Mouse (Mus musculus): Measurements from ENCODE around the gene Tmpo.
A peak's percentile ranks its signal among the peaks of the same experiment; 100 is the strongest.

The Tmpo gene

DNA sequence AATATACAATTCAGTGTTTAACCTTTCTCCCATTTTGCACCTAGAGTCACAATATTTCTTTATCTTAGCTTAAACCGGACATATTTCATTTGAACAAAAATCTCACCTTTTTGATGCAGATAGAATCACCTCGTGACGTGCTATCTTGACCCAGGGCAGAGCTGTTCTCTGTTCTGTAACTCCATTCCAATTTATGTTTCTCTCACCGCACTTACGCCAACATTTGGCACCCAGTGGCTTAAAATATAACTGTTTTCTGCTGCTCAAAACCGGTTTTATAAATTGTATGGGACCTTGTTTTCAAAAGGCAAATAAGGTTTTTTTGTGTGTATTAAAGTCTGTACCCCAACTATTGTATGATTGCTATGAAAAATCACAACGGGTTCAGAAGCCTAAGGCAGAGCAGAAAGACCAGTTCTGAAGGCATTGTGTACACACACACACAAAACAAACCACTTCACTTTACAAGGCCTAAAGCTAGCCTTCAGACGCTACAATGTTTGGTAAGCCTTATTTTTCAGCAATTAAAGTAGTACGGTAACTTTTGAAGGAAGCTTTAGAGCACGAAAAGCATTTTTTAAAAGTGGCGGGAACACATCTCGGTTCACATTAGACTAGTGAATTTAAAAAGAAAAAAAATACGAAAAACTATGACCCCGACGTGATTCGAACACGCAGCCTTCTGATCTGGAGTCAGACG lies at the start of gene Tmpo:
Gene Tmpo (minus strand): TSS at position 555 of the 700 bp plus-strand sequence.
- no peak for DNase-seq

GRCm38 (mm10) chr10:91230400-91230799 lies 49.3 kb upstream of the Tmpo start:
- no peak for DNase-seq

DNA sequence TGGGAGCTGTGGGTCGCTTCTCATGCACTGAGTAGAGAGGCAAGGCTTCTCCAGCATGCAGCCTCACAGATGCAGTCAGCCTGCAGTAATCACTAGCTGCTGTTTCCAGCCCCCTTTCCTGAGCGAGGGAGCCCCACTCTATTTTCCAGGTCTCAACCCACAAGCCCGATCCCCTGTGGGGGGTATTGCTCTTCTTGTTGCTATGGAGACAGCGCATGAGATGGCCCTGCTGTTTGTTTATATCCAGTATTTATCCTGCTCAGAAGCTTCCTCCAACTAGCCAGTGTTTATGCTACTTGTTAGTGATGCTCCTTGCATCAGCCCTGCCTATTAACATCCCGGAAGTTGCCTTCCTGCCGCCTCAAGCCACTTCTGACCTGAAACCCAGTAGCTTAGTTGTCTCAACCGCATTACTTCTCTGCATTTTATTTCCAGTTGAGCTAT lies 48.4 kb upstream of the Tmpo start:
- DNase-seq: no peak

DNA sequence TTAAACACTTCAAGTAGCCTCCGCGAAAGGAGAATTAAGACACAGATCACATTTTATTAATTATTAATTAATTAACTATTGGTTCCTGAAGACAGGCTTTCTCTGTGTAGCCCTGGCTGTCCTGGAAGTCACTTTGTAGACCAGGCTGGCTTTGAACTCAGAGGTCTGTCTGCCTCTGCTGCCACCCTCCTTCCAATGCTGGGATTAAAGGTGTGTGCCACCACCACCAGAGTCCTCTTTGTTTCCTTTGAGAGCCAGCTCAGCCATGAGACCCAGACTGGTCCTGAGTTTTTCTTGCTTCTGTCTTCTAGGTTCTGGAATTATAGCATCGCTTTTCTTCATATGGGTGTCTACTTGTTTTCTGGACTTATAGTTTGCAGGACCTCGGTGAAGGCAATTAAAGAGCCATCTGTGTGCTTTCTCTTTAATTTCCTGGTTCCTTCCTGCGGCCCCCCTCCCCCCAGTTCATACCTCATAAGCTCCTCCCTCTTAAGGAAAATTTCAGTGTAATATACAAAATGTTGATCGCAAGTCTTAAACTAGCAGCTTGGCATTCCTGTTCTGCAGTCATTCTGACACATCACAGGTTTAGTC lies 47.9 kb upstream of the Tmpo start:
- no peak for DNase-seq

DNA sequence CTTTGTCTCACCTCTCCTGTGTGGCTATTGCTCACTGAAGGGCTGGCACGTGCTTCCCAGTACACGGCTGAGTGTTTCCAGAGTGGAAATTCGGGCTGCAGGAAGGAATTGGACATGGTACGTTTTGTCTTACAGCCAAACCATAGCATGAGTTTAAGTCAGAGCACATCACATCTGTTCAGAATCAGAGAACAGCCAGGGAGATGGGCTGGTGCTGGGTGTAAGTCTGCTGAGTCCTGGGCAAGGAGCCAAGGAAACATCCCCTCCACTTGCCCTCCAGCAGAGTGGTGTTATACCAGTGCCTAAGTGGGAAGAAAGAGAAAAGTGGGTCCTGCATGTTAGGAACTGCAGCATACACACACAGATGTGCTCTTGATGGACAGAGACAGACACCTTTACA lies 45.9 kb upstream of the Tmpo start:
- no peak for DNase-seq

GRCm38 (mm10) chr10:91222398-91223236 lies 41.5 kb upstream of the Tmpo start:
- no peak for DNase-seq

GRCm38 (mm10) chr10:91208899-91209667 lies 28.0 kb upstream of the Tmpo start:
- DNase-seq: no peak

DNA sequence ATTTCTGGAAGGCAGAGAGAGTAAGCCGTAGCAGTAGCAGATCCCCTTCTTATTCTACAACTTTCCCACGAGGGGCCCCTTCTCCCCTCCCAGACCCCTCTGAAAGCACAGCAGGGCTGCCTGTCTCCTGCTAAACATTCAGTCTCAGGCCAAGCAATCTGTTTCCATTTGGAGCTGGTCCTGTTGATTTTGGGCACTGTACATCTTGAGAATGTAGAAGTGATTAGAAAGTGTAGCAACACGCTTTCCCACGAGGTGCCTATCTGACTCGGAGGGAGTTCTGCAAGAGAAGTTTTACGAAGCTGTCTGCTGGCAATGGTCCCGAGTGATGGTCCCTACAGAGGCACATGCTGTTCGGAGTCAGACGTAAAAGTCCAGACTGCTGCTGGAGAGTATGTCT lies 27.3 kb upstream of the Tmpo start:
- DNase-seq: no peak

- no peak for DNase-seq
Observed at GRCm38 (mm10) chr10:91207275-91207674, 26.2 kb upstream of the Tmpo start.

GRCm38 (mm10) chr10:91205632-91206031 lies 24.5 kb upstream of the Tmpo start:
- no peak for DNase-seq

- DNase-seq: no peak
Observed at GRCm38 (mm10) chr10:91200581-91200980, 19.5 kb upstream of the Tmpo start.

DNA sequence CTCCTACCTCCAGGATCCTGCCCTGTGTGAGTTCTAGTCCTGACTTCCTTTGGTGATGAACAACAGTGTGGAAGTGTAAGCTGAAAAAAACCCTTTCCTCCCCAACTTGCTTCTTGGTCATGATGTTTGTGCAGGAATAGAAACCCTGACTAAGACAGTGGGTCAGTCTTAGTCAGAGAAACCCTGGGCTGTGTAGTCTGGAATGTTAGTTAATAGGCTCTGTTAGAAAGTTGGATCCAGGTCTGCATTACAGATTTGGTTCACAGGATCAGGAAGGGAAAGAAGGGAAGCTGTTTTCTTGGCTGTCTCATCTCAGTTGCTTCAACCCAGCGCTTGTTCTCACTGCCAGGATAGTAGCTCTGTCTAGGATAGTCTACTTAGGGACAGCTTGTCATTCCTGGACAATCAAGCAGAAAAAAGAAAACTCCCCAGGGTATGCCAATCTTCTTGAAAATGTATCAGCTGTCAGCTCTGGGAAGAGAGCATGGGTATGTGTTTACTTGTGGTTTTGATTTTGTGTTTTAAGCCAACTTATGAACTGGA lies 18.2 kb upstream of the Tmpo start:
- no peak for DNase-seq

DNA sequence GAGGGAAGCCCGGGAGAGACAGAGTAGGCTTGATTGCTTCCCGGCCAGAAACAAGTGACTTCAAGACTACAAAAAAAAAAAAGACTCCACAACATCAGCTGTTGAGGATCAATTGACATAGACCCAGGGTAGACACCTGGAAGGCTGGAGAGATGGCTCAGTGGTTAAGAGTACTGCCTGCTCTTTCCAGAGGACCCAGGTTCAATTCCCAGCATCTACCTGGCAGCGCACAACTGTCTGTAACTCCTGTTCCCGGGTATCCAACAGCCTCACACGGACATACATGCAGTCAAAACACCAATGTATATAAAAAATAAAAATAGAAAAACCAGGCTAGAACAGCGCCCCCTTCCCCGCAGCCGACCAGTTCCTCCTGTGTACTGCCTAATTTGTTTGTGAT lies 16.6 kb upstream of the Tmpo start:
- no peak for DNase-seq

- DNase-seq: no peak
Observed at GRCm38 (mm10) chr10:91196778-91197177, 15.7 kb upstream of the Tmpo start.

DNA sequence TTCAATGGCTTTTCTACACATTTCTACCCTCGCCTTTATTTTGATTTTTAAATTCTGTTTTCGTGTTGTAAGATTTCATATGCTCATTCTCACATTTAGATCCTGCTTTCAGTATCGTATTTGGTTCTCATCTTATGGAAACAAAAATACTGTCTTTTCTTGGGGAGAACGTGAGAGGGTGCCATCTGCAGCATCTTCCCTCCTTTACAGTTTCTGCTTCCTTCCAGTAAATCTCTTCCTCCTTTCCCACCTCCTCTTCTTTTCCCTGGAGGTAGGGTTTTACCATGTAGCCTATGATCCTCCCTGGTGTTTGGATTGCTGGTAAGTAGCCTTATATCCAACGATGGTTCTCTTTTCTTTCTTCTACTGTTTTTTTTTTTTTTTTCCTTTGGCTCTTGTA lies 14.6 kb upstream of the Tmpo start:
- no peak for DNase-seq

DNA sequence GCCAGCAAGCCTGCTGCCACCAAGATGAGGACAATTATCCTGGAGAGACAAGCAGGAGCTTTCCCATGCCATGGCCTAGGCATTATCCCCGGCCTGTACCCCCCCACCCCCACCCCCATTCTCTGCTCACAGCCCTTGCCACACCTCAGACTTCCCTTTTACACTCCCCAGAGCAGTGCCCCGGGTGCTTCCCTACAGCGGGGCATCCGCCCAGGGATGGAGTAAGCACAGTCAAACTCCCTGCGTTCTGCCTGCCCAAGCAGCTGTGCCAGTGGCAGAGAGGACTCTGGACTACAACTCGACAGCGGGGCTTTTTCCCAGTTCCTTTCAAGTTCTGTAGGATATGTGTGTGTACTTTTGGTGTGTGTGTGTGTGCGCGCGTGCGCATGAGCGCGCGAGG lies 14.0 kb upstream of the Tmpo start:
- no peak for DNase-seq

DNA sequence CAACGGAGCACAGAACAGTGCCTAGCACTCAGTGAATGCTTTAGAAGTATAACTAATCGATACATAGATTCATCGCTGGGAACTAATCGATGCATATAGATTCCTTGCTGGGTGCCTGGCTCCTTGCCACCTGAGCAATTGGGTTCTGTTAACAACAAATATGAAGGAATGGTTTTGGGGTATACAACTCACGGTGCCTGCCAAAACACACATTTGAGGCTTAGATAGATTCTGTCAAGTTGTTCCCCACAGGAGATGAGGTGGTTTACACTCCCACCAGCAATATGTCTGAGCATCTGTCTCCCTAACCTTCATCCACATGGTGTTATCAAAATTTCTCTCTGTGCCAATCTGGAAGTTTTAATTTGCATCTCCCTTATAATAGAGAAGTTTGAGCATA lies 10.7 kb upstream of the Tmpo start:
- DNase-seq: no peak

GRCm38 (mm10) chr10:91189476-91189875 lies 8.4 kb upstream of the Tmpo start:
- DNase-seq: no peak

DNA sequence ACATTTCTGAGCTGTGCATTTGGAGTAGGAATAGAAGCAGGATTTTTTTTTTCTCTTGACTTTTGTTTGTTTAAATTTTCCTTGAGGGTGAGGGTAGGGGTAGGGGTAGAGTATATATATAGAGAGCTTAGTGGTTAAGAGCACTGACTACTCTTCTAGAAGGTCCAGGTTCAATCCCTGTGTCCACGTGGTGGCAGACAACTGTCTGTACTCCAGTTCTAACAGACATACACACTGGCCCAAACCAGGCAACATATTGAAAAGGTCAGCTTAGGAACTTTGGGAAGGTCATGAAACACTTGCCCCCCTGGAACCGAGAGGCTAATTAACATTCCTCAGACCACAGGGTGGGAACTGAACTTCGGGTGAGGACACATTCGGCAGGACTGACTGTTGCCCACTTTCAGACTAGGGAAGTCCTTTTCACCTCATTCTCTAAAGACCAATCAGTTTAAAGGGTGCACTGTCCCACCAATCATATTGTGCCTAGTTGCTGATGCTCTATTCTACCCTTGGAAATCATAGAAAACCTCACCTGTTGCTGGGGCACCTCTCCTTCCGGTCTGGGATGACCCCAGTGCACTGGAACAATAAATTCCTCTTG lies 7.7 kb upstream of the Tmpo start:
- no peak for DNase-seq

DNA sequence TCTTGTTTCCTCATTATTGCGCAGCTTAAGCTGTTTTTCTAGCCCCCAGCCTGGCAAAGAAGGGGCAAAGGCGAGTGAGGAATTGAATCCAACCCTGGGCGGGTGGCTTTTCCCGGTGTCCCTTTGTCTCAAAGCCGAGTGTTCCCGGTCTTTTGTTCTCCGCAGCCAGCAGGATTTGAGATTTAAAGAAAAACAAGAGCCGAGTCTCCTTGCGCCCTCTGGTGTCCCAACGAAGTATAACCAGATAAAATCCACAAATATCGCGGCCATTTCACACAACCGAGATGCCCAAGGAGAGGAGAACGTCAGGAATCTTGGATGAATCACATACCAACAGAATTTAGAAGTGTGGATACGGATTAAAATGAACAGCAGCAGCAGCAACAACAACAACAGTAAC lies 6.8 kb upstream of the Tmpo start:
- DNase-seq: peak; percentile 82 to 89

DNA sequence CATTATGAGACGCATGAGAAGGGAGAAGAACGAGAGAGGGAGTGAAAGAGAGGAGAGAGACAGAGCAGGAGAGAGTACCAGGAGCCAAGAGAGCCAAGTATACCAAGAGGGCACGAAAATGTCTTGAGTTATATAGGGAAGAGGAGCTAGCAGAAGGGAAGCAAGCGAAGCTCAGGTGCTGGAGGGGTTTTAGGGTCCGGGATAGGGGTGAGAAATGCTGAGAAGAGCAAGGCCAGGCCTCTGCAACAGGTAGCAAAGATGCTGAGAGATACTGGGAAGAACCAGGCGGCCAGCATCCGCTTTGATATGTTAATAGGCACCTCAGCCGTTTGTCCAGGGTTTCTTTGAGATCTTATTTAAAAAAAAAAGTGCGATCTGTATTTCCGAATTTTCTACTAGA lies 6.2 kb upstream of the Tmpo start:
- DNase-seq: no peak

GRCm38 (mm10) chr10:91185721-91186120 lies 4.6 kb upstream of the Tmpo start:
- DNase-seq: no peak
